Mouse (Mus musculus): ENCODE measurements at regions not wholly inside any gene's neighbourhood (a gene's known extent, or its start where the extent isn't known, plus 50 kb on each side); places are given as distances from the start of the nearest gene placed in this dataset.
"Not testable (repeated sequence)": the region's sequence is repeated elsewhere in the genome, so short reads cannot be mapped to it uniquely, and the experiment has no call there.

GRCm38 (mm10) chr3:22007736-22008135, 68.7 kb upstream of the Tbl1xr1 start:
- DNase-seq (ENCODE audit: low spot score): no peak

- no peak for DNase-seq (ENCODE audit: low spot score)
Observed at GRCm38 (mm10) chr3:22008432-22008831, 68.0 kb upstream of the Tbl1xr1 start.

GRCm38 (mm10) chr3:22009898-22010699, 66.4 kb upstream of the Tbl1xr1 start:
- no peak for DNase-seq (ENCODE audit: low spot score)

- not testable (repeated sequence) for DNase-seq (ENCODE audit: low spot score)
Observed at GRCm38 (mm10) chr3:22010700-22010991, 65.8 kb upstream of the Tbl1xr1 start.

GRCm38 (mm10) chr3:22021360-22021935, 55.0 kb upstream of the Tbl1xr1 start:
- no peak for DNase-seq (ENCODE audit: low spot score)

GRCm38 (mm10) chr3:22022418-22022817, 54.0 kb upstream of the Tbl1xr1 start:
- no peak for DNase-seq (ENCODE audit: low spot score)

- DNase-seq (ENCODE audit: low spot score): no peak
Observed at GRCm38 (mm10) chr3:22023049-22023448, 53.4 kb upstream of the Tbl1xr1 start.

- DNase-seq (ENCODE audit: low spot score): no peak
Observed at GRCm38 (mm10) chr3:22023551-22023950, 52.9 kb upstream of the Tbl1xr1 start.

GRCm38 (mm10) chr3:22024200-22024599, 52.3 kb upstream of the Tbl1xr1 start:
- no peak for DNase-seq (ENCODE audit: low spot score)

GRCm38 (mm10) chr3:22025119-22025518, 51.3 kb upstream of the Tbl1xr1 start:
- no peak for DNase-seq (ENCODE audit: low spot score)

GRCm38 (mm10) chr3:22025615-22026014, 50.8 kb upstream of the Tbl1xr1 start:
- DNase-seq (ENCODE audit: low spot score): no peak

Data from ovary, postnatal 14 days (tissue).